Mouse (Mus musculus) kidney, postnatal 0 days (tissue): ENCODE results near the gene Gm10663. TPM values are rescaled to one million over a fixed set of nuclear protein-coding genes. Genes with fewer than 3 reads are reported as not detected.

Experiments
- ATAC-seq: fragments of 200-750 bp; cut with Nextera tagmentation; replicated peaks from 2 replicates; pipeline ENCODE4 v1.8.0; 2017; ENCODE audit warnings: low read depth, moderate number of reproducible peaks, moderate TSS enrichment, moderate library complexity; ENCODE audit not compliant: low FRiP score
- DNase-seq: peaks from one replicate; pipeline ENCODE4 v3.0.0-alpha.2; 2016; ENCODE audit warnings: low spot score
- H3K27ac ChIP-seq: fragments of 300-500 bp; sonication (generic); 2 replicates; pipeline ENCODE4 v1.5.1; 2014; ENCODE audit warnings: mild to moderate bottlenecking
- H3K27me3 ChIP-seq: fragments of 300-500 bp; sonication (generic); 2 replicates; pipeline ENCODE4 v1.6.1; 2014; ENCODE audit warnings: low read length, mixed read lengths; ENCODE audit not compliant: insufficient read depth
- H3K36me3 ChIP-seq: fragments of 300-500 bp; sonication (generic); 2 replicates; pipeline ENCODE4 v1.6.1; 2014; ENCODE audit warnings: low read length, mixed read lengths; ENCODE audit not compliant: insufficient read depth
- H3K4me1 ChIP-seq: fragments of 300-500 bp; sonication (generic); replicated peaks from 2 replicates; pipeline ENCODE4 v1.6.1; 2014; ENCODE audit warnings: antibody characterized with exemption, low read length, mixed read lengths; ENCODE audit not compliant: insufficient read depth
- H3K4me2 ChIP-seq: fragments of 300-500 bp; sonication (generic); 2 replicates; pipeline ENCODE4 v1.6.1; 2014; ENCODE audit warnings: mild to moderate bottlenecking, low read length, moderate library complexity, mixed read lengths
- H3K4me3 ChIP-seq: fragments of 300-500 bp; sonication (generic); replicated peaks from 2 replicates; pipeline ENCODE4 v1.5.1; 2014; ENCODE audit warnings: low read depth, low read length
- H3K9ac ChIP-seq: fragments of 300-500 bp; sonication (generic); 2 replicates; pipeline ENCODE4 v1.6.1; 2014; ENCODE audit warnings: low read depth, low read length
- H3K9me3 ChIP-seq: fragments of 300-500 bp; sonication (generic); replicated peaks from 2 replicates; pipeline ENCODE4 v1.6.1; 2016; ENCODE audit warnings: low read length, inconsistent platforms, mixed read lengths
- CTCF ChIP-seq: IDR thresholded peaks from 2 replicates; pipeline ENCODE4 v1.5.1; 2016; ENCODE audit warnings: antibody characterized with exemption, low read depth, mild to moderate bottlenecking, moderate library complexity
- WGBS: fragments of 180-500 bp; shearing (Covaris S2); extraction: QIAGEN DNeasy Blood & Tissue Kit; methylation state at CpG from one replicate; pipeline ENCODE4 v1.1.7; 2014; 5-methylcytosine and 5-hydroxymethylcytosine counted together
- microRNA-seq: library from miRNA; unstranded; fragments of <30 nt; microRNA quantifications from one replicate; pipeline ENCODE4, GENCODE M21; 2016
- polyA plus RNA-seq: library from polyadenylated mRNA; unstranded; fragments of >200 nt; fragmentation: Nextera tagmentation; extraction: Ambion mirVana; gene quantifications from 2 replicates; pipeline ENCODE4 v1.2.1, GENCODE M21; 2015

Gm10663 gene
- polyA plus RNA-seq, 1 experiment from 2014 or later, result not detected

DNA sequence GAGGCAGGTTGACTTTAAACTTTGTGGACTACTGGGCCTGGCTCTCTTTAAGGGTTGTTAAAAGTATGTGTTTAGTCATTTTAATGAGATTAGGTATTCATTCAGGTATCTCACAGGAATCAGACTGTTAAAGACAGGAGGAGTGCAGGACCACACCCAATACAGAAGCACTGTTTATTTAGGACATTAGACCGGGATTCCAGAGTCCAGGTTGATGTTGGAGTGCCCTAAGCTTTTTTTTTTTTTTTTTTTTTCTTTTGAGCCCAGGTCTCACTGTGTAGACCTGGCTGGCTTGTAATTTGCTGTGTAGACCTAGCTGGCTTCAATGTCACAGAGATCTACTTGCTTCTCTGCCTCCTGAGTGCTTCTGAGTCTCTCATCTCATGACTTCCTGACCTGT is 51.2 kb downstream of the Gm10663 start:
- DNase-seq (no peak), ATAC-seq (no peak)
- H3K4me2 ChIP-seq, result no peak overlapping the region
- H3K9me3 ChIP-seq, result no peaks in the 10 kb centered on the region
- no peaks in the 10 kb centered on the region for H3K36me3 ChIP-seq
- no peaks in the 10 kb centered on the region for H3K4me1 ChIP-seq
- H3K27ac ChIP-seq, result no peak overlapping the region
- H3K27me3 ChIP-seq, result no peaks in the 10 kb centered on the region
- no peak overlapping the region for H3K4me3 ChIP-seq
- no peak for TF ChIP-seq CTCF
- no peak overlapping the region for H3K9ac ChIP-seq
- 64% methylated on average over 1 of the region's 1 CpGs for WGBS

GRCm38 (mm10) chr8:65126454-65126853 is 51.6 kb downstream of the Gm10663 start:
- Histone ChIP-seq H3K36me3 (no peaks in the 10 kb centered on the region), H3K27ac (no peak overlapping the region), H3K9me3 (no peaks in the 10 kb centered on the region), H3K4me2 (no peak overlapping the region), H3K4me3 (no peak overlapping the region), H3K4me1 (no peaks in the 10 kb centered on the region), H3K27me3 (no peaks in the 10 kb centered on the region), H3K9ac (no peak overlapping the region)
- no peak for DNase-seq
- TF ChIP-seq CTCF, result no peak
- 70% methylated on average over 3 of the region's 3 CpGs for WGBS
- ATAC-seq, result no peak

Small RNA genes lying within 50 kb of the gene (microRNA-seq; reads per million reads assigned to microRNA genes)
- not detected for gene Gm24333

Other genes starting within 250 kb of the Gm10663 start
- 18.2 and 20.9 TPM in 2 replicates for gene Klhl2, start 225.0 kb upstream of the Gm10663 start, polyA plus RNA-seq
- gene Tmem192, start 127.8 kb upstream of the Gm10663 start, polyA plus RNA-seq, result 50.0 and 50.3 TPM in 2 replicates
- gene Trim75, start 87.2 kb upstream of the Gm10663 start, polyA plus RNA-seq, result not detected in 2 replicates
- 0.22 and 0.53 TPM in 2 replicates for gene Trim61, start 56.5 kb upstream of the Gm10663 start, polyA plus RNA-seq
- gene Trim60, start 56.4 kb upstream of the Gm10663 start, polyA plus RNA-seq, result 0.07 TPM in 1 of 2 replicates, not detected in the other
- gene Apela, start 37.7 kb upstream of the Gm10663 start, polyA plus RNA-seq, result 25.6 and 28.7 TPM in 2 replicates
- gene BC030870, start 54.5 kb downstream of the Gm10663 start, polyA plus RNA-seq, result 0.29 and 0.32 TPM in 2 replicates